Mouse (Mus musculus) limb, embryonic 14.5 days (tissue): ENCODE results near the gene Ddx55. TPM values are rescaled to one million over a fixed set of nuclear protein-coding genes. Genes with fewer than 3 reads are reported as not detected.

ENCODE experiments used
- ATAC-seq: fragments of 200-750 bp; cut with Nextera tagmentation; 2 replicates; pipeline ENCODE4 v1.8.0; 2017; ENCODE audit warnings: low read depth, moderate number of reproducible peaks, moderate TSS enrichment; ENCODE audit not compliant: low FRiP score
- DNase-seq: peaks from one replicate; pipeline ENCODE4 v3.0.0-alpha.2; 2015; ENCODE audit warnings: low spot score
- H3K27ac ChIP-seq: fragments of 300-500 bp; sonication (generic); replicated peaks from 2 replicates; pipeline ENCODE4 v1.5.1; 2014; ENCODE audit warnings: low read depth, mild to moderate bottlenecking, low read length, moderate library complexity, mixed read lengths
- H3K27me3 ChIP-seq: fragments of 300-500 bp; sonication (generic); 2 replicates; pipeline ENCODE4 v1.6.1; 2014; ENCODE audit warnings: low read length, mixed read lengths; ENCODE audit not compliant: control insufficient read depth, insufficient read depth
- H3K36me3 ChIP-seq: fragments of 300-500 bp; sonication (generic); 2 replicates; pipeline ENCODE4 v1.6.1; 2014; ENCODE audit warnings: mild to moderate bottlenecking, low read length, moderate library complexity, mixed read lengths; ENCODE audit not compliant: control insufficient read depth, insufficient read depth
- H3K4me1 ChIP-seq: fragments of 300-500 bp; sonication (generic); 2 replicates; pipeline ENCODE4 v1.6.1; 2014; ENCODE audit warnings: antibody characterized with exemption, low read length, mixed read lengths; ENCODE audit not compliant: control insufficient read depth, insufficient read depth
- H3K4me2 ChIP-seq: fragments of 300-500 bp; sonication (generic); replicated peaks from 2 replicates; pipeline ENCODE4 v1.6.1; 2014; ENCODE audit warnings: low read depth, mild to moderate bottlenecking, low read length, moderate library complexity; ENCODE audit not compliant: severe bottlenecking
- H3K4me3 ChIP-seq: fragments of 300-500 bp; sonication (generic); replicated peaks from 2 replicates; pipeline ENCODE4 v1.5.1; 2014; ENCODE audit warnings: low read length
- H3K9ac ChIP-seq: fragments of 300-500 bp; sonication (generic); 2 replicates; pipeline ENCODE4 v1.6.1; 2014; ENCODE audit warnings: mild to moderate bottlenecking, low read depth, low read length, moderate library complexity; ENCODE audit not compliant: severe bottlenecking
- H3K9me3 ChIP-seq: fragments of 300-500 bp; sonication (generic); 2 replicates; pipeline ENCODE4 v1.6.1; 2016; ENCODE audit warnings: low read length; ENCODE audit not compliant: control insufficient read depth
- POLR2A ChIP-seq: fragments of 200-500 bp; IDR thresholded peaks from 2 replicates; pipeline ENCODE4 v1.8.0; 2012; ENCODE audit warnings: inconsistent platforms, mild to moderate bottlenecking, moderate library complexity, borderline replicate concordance; ENCODE audit not compliant: insufficient read depth, insufficient read length; ENCODE audit errors: extremely low read depth
- WGBS: fragments of 180-500 bp; shearing (Covaris S2); extraction: QIAGEN DNeasy Blood & Tissue Kit; methylation state at CpG from one replicate; pipeline ENCODE4 v1.1.7; 2014; 5-methylcytosine and 5-hydroxymethylcytosine counted together
- polyA plus RNA-seq, 2 experiments: library from polyadenylated mRNA; depleted of rRNA in 1 of 2; stranded (reverse) in 1 of 2; unstranded in 1 of 2; fragments of >200 nt; fragmentation: Nextera tagmentation in 1 of 2; extraction: Ambion mirVana in 1 of 2; gene quantifications; 2 replicates each; pipeline versions ENCODE4 v1.2.1 to v1.2.3; 2012 to 2014

The Ddx55 gene
- 20.8 and 22.0 TPM in 2 replicates for polyA plus RNA-seq (2012; rRNA removed)
- 11.9 and 12.5 TPM in 2 replicates for polyA plus RNA-seq (2014; fragmentation: Nextera tagmentation; extraction: Ambion mirVana)

GRCm38 (mm10) chr5:124552558-124553307 lies at the start of gene Ddx55:
Gene Ddx55, plus strand, starts transcription at chr5:124552864.
- peak; percentile 87 for ATAC-seq
- peak; percentile 94 for DNase-seq
- H3K4me3 ChIP-seq = peak within 1 kb of the TSS; percentile 84
- H3K4me1 ChIP-seq = no peaks in the 10 kb centered on the region; the same call in 1 of the 2 replicates
- peak within 1 kb of the TSS; percentile 70 for H3K9ac ChIP-seq
- WGBS = under 1% methylated on average over 63 of the region's 66 CpGs
- TF ChIP-seq POLR2A = no peak
- peak within 1 kb of the TSS; percentile 78 for H3K27ac ChIP-seq
- no peaks in the 10 kb centered on the region for H3K27me3 ChIP-seq
- H3K9me3 ChIP-seq = no peaks in the 10 kb centered on the region
- H3K4me2 ChIP-seq = peak within 1 kb of the TSS; percentile 68
- H3K36me3 ChIP-seq = peaks cover 44% of the 10 kb centered on the region

DNA sequence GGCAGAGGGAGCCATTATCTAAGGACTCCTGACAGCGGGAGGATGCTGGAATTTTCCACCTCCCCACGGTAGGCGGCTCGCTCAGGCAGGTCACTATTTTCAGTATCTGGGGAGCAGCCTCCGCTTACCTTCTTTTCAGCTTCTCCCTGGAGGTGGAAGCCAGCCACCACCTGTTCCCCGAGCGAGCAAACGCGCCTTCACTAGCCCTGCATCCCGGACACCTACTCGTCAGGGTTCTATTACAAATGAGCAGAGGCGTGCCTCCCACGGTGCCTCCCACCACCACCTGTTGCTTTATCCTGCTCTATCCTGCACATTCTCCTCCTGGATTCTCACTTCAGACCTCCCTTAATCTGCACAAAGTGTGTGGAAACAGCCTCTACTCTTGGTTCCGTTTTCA lies 48.9 kb upstream of the Ddx55 start:
- WGBS = 72% methylated on average over 13 of the region's 14 CpGs
- peaks cover 86% of the 10 kb centered on the region for H3K36me3 ChIP-seq
- DNase-seq = no peak
- ATAC-seq = no peak
- no peaks in the 10 kb centered on the region for H3K27me3 ChIP-seq
- H3K9me3 ChIP-seq = no peaks in the 10 kb centered on the region
- no peak overlapping the region for H3K27ac ChIP-seq
- TF ChIP-seq POLR2A = no peak
- no peak overlapping the region for H3K4me2 ChIP-seq
- H3K4me3 ChIP-seq = no peak overlapping the region
- no peak overlapping the region for H3K9ac ChIP-seq
- H3K4me1 ChIP-seq = no peaks in the 10 kb centered on the region

DNA sequence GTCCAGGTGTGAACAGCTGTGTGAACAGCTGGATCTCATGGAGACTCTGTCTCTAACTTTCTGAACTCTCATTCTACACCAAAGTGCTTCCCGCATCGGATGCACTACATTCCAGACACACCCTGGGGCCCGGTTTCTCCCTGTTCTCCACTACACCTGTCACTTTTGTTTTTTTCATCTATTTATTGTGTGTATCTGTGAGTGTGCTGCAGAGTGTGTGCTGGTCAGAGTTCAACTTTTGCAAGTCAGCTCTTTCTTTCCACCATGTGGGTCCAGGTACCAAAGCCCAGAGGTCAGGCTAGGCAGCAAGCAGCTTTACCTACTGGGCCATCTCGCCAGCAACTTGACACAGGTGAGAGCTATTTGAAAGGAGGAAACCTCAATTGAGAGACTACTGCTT lies 47.4 kb upstream of the Ddx55 start:
- DNase-seq (no peak), ATAC-seq (no peak)
- no peaks in the 10 kb centered on the region for H3K9me3 ChIP-seq
- 87% methylated on average over 4 of the region's 4 CpGs for WGBS
- peaks cover 79% of the 10 kb centered on the region for H3K36me3 ChIP-seq
- H3K27ac ChIP-seq = no peak overlapping the region
- H3K4me3 ChIP-seq = no peak overlapping the region
- no peaks in the 10 kb centered on the region for H3K4me1 ChIP-seq
- no peak overlapping the region for H3K4me2 ChIP-seq
- no peak for TF ChIP-seq POLR2A
- H3K27me3 ChIP-seq = no peaks in the 10 kb centered on the region
- H3K9ac ChIP-seq = no peak overlapping the region

DNA sequence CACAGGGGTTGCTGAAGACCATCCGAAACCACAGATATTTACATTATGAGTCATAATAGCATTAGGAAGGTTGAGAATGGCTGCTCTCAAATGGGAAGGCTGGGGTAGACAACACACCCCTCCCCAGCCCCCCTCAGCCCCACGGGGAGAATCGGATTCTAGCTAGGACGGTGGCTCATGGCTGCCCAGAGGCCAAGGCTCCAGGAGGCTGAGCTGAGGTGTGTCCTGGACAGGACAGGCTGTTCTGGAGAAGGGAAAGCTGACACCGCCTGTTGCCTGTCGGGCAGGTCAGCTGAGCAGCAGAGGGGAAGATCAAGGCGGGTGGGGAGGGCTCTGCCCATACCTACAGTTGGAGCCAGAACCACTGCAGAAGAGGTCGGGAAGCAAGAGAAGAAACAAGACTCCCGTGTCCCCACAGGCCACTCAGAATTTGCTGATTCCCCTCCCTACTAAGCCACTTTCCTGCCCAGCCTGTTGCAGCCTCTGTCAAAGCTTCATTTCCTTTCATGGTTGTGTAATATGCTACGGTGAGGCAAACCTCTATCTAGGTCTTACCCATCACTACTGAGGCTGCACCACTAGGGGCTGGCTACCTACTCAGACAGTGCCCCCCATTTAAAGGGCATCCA lies 45.8 kb upstream of the Ddx55 start:
- no peak overlapping the region for H3K9ac ChIP-seq

DNA sequence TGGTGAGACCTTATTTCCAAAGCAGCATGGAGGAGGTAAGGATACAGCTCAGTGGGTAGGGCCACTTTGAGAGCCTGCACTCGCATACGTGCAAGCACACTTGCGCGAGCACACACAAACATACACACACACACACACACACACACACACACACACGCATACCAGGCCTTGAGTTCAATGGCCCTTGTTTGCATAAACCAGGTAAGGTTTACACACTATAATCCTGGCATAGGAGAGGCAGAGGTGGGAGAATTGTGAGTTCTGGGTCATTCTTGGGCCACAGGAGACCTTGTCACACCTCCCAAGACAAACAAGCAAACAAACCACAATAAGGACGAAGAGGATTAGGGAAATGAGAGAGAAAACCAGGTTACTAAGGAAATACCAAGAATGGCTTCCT lies 43.5 kb upstream of the Ddx55 start:
- Histone ChIP-seq H3K4me1 (no peaks in the 10 kb centered on the region), H3K9ac (no peak overlapping the region), H3K9me3 (no peaks in the 10 kb centered on the region), H3K4me3 (no peak overlapping the region), H3K27ac (no peak overlapping the region), H3K36me3 (peaks cover 76% of the 10 kb centered on the region), H3K27me3 (no peaks in the 10 kb centered on the region), H3K4me2 (no peak overlapping the region)
- WGBS = 98% methylated on average over 6 of the region's 6 CpGs
- TF ChIP-seq POLR2A = no peak
- ATAC-seq (no peak), DNase-seq (no peak)

More for the DNA sequence above, 45.8 kb upstream of the Ddx55 start:
- H3K4me1 ChIP-seq = no peaks in the 10 kb centered on the region
- H3K27me3 ChIP-seq = no peaks in the 10 kb centered on the region
- H3K4me3 ChIP-seq = no peak overlapping the region
- H3K9me3 ChIP-seq = no peaks in the 10 kb centered on the region
- no peak for ATAC-seq
- H3K4me2 ChIP-seq = no peak overlapping the region
- H3K27ac ChIP-seq = no peak overlapping the region
- DNase-seq = no peak
- H3K36me3 ChIP-seq = peaks cover 76% of the 10 kb centered on the region
- TF ChIP-seq POLR2A = no peak
- WGBS = 49% methylated on average over 10 of the region's 10 CpGs
